Mouse (Mus musculus): ENCODE results near the gene Gna12. TPM values are rescaled to one million over a fixed set of nuclear protein-coding genes. Genes with fewer than 3 reads are reported as not detected.

The Gna12 gene
- total RNA-seq (2021) = 10 to 100 TPM; 26.6 to 35.0 TPM
- long read RNA-seq, experiment 1, transcript Gna12-201 (4 exons, 3,416 nt) = major isoform, 36 of 43 reads
- long read RNA-seq, experiment 1, partial matches to known transcripts = 2 of 43 reads
- long read RNA-seq, experiment 1, other reads (novel, unspliced or antisense) = 5 of 43 reads
- long read RNA-seq, experiment 2, transcript Gna12-201 (4 exons, 3,416 nt) = major isoform, 56 of 68 reads
- long read RNA-seq, experiment 2, partial matches to known transcripts = 2 of 68 reads
- long read RNA-seq, experiment 2, other reads (novel, unspliced or antisense) = 10 of 68 reads

DNA sequence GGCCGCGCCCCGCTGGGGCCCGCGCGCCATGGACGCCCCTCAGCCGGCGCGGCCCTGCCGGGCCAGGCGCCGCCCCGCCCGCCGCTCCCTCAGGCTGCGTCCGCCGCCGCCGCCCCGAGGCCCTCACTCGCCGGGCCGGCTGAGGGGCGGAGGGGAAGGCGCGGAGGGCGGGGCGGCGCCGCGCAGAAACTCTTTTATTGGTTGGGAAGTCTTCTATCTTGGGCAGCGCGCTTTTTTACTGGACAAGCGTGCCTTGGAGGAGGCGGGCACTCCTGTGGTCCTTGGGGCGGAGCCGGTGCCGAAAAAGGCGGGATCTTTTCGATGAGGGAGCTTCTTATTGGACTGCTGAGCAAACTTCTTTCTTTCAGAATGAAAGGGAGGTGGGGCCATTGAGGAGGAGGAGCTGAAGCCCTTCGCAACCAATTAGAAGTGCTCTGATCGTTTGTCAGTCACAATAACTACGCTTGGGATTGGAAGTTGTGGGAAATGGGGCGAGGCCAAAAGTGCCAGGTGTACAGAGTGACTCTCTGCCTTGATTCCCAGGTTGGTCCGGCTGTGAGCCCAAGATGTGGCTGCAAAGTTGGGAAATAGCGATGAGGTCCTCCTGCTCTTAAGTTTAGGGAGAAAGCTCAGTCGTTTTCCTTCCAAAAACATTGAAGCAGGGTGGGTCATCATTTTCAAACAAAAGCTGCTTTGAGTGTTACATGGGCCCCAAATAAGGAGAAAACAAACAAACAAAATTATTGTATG lies at the start of gene Gna12:
Gna12 (minus strand) TSS at position 118 of the 750 bp plus-strand sequence.
- intact Hi-C loops (cut with DNase I; ENCODE audit: low total_unique reads) = no loop called here

DNA sequence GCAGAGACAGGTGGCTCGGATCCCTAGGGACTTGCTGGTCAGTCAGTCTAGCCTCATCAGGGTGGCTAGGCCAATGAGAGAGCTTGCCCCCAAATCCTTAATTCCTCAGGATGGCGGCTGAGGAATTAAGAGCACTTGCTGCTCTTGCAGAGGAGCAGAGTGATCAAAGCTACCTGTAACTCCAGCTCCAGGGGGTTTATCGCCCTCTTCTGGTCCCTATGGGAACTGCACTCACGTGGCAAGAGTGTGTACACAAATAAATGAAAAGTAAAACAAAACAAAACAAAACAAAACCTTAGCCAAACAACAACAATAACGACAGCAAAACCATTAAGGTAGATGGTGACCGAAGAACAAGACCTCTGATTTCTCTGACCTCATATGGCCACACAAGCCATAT lies 48.4 kb upstream of the Gna12 start:
- intact Hi-C loops (cut with DNase I; ENCODE audit: low total_unique reads) = no loop called here
- DNase-seq = no peak

More for the DNA sequence above, at the start of gene Gna12:
- peak; percentile 98 for DNase-seq

DNA sequence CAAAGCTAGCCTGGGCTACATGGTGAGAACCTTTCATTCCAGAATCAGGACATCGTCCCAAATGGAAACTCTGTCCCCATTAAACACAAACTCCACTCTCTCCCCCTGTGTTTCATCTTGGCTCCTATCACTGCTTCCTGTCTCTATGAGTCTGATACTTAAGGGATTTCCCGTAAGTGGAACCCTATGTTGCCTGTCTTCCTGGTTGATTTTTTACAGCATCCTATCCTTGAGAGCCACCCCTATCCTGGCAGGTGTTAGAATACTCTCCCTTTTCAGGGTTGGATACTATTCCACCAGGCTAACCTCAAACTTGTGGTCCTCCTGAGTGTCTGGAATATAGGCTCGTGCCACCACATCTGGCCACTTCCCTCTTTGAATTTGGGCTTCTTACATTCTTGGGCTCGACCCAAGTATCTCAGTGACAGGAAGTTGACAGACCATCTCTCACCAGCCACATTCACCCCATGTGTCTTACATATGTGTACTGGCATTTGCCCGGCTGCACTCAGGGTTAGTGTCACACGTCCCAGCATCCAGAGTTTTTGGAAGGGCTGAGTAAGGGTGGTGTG lies 43.6 kb upstream of the Gna12 start:
- DNase-seq = no peak
- intact Hi-C loops (cut with DNase I; ENCODE audit: low total_unique reads) = no loop called here

DNA sequence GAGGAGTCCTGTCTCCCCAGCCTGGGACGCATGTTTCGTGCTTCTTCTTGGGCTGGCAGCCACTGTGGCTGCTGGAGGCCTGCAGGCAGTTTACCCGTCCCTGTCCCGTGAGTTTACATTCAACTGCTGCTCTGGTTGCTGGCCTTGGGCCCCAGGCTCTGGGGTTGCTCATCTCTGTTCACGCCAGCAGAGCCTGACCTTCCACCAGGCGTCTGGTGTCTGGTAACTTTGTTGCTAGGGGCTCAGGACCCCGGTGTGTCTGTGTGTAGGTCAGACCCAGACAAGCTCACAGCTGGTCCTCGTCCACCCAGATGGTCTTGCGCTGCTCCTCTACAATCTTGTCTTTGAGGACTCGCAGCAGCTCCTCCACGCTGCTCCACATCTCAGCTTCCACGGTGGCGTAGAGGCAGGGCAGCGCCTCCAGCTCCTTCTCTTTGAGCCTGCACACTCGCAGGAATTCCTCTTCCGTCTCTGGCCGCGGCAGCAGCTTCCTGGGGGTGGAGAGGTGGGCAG lies 42.9 kb upstream of the Gna12 start:
- intact Hi-C loops (cut with DNase I; ENCODE audit: low total_unique reads) = no loop called here
- DNase-seq = no peak

DNA sequence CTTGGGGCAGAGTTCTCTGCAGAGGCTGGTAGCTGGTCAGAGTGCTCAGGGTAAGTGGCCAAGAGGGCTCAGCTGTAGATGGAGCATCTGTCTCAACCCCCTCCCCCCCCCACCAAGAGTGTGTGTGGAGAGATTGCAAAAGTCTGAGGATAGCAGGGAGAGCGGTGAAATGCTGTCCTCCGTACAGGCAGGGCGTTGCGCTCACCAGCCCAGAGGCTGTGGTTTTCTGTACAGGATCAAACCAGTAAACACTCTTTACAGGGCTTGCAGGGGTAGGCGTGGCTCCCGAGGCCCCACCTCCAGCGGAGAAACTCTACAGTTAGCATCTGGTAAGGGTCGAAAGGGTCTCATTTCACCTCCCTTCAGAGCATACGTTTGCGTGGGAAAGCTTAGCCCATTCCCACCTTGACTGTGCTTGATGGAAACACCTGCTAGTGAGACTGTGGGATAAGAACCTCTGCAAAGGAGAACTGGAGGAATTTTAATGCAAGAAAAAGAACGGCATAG lies 42.4 kb upstream of the Gna12 start:
- intact Hi-C loops (cut with DNase I; ENCODE audit: low total_unique reads) = no loop called here
- no peak for DNase-seq

DNA sequence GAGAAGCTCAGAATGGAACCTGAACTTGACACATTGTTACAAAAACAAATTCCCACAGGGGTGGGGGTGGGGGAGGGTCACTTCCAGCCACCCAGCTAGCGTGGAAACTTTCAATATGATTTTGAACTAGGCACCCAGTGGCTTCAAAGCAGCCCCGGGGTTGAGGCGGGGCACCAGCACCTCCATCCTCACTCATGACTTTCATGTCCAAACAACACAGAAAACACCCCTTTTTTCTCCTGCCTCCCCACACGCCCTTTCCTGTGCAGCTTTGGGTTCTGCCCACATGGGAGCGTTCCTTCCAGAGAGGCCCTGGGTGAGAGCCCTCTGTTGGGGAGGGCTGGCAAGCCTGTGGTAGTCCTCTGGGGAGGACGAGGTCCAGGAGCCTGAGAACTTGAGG lies 41.0 kb upstream of the Gna12 start:
- DNase-seq = no peak
- intact Hi-C loops (cut with DNase I; ENCODE audit: low total_unique reads) = no loop called here

DNA sequence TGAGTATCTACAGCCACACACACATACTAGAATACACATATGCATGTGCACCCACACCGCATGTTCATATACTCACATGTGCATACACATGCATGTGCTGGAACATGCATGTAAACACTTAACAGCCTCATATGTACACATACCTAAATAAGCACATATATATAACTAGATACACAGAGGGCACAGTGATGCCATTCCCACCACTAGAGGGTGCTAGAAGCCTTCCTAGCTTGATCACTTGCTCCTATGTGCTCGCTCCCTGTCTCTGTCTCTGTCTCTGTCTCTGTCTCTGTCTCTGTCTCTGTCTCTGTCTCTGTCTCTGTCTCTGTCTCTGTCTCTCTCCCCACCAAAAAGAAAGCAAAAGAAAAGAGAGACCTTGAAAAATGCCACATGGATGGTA lies 38.8 kb upstream of the Gna12 start:
- intact Hi-C loops (cut with DNase I; ENCODE audit: low total_unique reads) = loop anchor here (10.0 kb wide), 1 partner anchor 206 kb away; no protein-coding TSS in a partner anchor
- DNase-seq = peak; percentile 35

DNA sequence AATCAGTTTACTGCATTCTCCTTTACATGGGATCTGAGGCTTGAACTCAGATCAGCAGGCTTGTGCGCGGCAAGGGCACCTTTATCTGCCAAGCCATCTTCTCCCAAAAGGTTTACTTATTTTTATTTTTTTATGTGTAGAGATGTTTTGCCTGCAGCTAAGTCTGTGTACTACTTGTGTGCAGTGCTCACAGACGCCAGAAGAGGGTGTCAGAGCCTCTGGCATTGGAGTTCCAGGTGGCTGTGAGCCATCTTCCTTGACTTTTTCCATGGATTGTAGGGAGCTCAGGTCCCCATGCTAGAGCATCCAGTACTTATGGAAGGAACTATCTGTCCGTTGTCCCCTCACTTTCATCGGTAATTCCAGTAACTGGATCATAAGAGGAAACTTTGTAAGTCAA lies 29.5 kb upstream of the Gna12 start:
- DNase-seq = no peak
- intact Hi-C loops (cut with DNase I; ENCODE audit: low total_unique reads) = loop anchor here (10.0 kb wide), 1 partner anchor 215 kb away; no protein-coding TSS in a partner anchor

DNA sequence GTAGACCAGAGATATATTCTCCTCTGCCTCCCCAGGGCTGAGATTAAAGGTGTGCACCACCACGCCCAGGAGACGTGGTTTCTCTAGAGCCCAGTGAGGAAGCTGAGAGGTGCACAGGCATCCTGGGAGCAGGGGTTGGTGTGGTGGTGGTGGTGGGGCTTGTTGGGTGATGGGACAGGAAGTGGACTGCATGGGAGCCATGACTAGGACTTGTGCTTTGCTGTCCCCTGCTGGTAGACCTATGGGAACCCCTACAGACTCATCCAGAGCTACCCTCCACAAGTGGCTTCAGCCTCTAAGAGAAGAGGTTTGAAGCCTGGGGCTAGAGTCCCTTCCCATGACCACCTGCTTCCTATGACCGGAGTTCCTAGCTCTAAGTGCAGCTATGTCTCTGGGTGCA lies 28.1 kb upstream of the Gna12 start:
- intact Hi-C loops (cut with DNase I; ENCODE audit: low total_unique reads) = no loop called here
- no peak for DNase-seq

DNA sequence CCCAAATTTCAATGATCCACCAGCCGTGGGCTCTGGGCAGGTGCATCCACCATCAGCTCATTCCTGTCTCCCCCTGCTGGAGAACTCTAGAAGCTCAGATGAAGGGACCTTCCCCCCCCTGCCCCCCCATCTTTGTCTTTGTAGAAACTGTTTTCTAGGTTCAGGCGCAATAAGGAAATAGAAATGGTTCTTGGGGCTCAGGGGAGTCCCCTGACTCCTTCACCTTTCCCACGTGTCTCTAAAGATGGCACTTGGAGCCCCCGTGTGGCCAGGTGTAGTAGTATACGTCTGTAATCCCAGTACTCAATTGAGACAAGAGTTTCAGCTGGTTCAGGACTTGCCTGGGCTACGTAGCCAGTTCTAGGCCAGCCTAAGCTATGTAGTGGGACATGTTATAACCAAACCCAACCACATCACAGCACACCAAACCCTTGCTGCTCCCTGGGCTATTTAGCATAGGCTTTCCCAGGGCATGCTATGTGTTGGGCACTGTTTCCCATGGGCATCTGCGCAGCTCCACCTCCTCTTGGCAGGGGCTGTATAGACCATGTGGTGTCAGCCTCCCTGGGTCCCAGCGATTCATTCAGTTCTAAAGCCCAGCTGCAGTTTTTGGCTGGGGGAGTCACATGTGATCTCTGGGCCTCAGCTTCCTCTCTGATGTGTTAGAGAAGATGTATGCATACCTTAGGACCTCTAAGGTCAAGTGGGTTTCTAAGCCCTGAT lies 27.4 kb upstream of the Gna12 start:
- no peak for DNase-seq

DNA sequence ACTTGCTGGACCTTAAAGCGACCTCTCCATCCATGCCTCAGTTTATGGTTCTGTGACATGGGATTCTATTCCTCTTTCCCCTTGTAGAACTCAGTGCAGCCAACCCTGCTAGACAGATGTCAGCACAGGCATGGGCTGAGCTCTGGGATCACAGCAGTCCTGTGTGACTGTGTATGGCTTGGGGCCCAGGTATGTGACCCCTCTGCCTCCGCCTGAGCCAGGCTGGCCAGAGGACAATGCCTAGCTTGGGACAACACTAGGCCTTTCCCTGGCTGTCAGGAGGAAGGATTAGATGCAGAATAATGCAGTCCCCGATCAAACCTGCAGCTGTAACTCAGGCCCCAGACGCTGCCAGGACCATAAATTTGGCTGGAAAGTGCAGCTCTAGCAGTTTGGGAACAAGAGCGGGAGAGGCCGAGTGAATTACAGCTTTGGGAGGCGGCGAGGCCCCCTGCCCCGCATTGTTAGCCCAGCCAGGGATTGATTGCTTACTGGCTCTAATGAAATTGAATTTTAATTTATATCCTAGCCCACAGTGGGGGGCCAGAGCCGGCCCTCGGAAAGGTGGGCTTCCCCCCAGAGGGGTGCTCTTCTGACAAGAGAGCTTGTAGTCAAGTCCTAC lies 25.8 kb upstream of the Gna12 start:
- DNase-seq = no peak
- intact Hi-C loops (cut with DNase I; ENCODE audit: low total_unique reads) = no loop called here

More for the DNA sequence above, 27.4 kb upstream of the Gna12 start:
- intact Hi-C loops (cut with DNase I; ENCODE audit: low total_unique reads) = no loop called here

DNA sequence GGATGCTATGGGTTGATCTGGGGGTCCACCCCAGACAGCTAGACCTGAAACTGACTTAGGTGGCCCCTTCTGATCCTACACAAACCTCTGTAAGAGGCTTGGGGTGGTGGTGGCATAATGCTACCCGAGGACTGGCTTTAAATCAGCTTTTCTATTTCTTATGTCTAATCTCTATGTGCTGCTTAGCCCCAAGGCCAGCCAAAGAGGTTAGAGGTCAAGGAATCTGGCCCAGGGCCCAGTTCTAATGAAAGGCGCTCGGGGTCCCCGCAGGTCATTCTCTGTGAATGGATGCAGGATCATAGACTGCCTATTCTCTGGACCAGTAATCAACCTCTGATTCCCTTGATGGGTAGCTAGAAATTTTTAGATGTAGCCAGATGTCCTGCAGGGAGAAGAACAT lies 24.5 kb upstream of the Gna12 start:
- intact Hi-C loops (cut with DNase I; ENCODE audit: low total_unique reads) = no loop called here
- DNase-seq = no peak

DNA sequence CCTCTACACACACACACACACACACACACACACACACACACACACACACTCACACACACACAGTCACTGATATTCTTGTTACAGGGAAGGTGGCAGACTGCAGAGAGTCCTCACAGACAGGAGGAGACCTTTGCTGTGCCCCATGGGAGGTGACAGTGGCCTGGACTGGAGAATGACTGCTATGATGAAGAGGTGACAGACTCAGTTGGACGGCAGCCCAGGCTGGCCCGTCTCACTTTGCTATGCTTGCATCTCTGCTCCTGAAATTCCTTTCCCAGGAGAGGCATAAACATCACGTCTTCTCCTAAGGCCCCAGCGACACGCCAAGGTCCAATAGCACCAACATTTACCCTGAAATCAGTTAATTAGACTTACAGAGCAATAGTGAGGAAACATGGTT lies 23.5 kb upstream of the Gna12 start:
- no peak for DNase-seq
- intact Hi-C loops (cut with DNase I; ENCODE audit: low total_unique reads) = no loop called here

DNA sequence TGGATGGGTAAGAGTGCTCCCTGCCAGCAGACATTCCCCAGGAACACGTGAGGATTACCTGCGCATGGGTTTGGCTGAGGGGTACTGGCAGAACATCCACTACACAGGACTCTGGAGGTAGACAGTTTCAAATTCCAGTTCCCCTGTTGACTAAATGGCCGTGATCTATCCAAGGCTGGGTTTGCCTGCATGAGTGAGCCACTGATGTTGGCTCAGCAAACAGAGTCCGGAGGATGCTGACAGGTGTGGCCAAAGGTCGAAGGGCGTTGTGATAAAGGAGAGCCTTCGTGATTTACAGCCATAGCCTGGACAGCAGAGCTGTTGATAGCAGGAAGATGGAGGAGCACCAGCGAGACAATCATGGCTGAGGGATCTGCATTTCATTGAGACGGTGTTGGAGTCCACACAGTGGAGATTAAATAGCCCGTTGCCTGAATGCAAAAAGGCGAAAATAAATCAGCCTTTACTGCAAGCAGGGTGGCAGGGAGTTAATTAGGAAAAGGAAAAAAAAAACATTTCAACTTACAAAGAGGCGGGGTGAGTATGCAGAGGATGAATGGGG lies 22.3 kb upstream of the Gna12 start:
- intact Hi-C loops (cut with DNase I; ENCODE audit: low total_unique reads) = no loop called here
- DNase-seq = no peak

DNA sequence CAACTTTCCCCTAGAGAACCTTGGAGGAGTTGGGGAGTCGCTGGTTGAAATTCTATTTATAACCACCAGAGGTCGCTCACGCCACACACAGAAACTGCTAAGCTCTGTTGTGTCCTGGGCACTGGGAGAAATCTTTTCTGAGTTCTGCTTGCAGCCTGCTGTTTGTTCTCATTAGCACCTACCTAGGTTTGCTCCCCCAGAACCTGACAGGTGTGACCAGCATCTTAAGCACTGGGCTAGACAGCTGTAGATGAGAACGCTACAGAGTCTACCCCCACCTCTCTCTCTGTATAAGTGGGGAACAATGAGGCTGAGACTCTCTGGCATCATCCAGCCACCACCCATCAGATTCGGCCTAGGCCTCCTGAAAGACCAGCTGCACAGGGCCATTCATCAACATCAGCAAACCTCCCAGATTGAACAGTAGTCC lies 17.1 kb upstream of the Gna12 start:
- intact Hi-C loops (cut with DNase I; ENCODE audit: low total_unique reads) = no loop called here
- no peak for DNase-seq

DNA sequence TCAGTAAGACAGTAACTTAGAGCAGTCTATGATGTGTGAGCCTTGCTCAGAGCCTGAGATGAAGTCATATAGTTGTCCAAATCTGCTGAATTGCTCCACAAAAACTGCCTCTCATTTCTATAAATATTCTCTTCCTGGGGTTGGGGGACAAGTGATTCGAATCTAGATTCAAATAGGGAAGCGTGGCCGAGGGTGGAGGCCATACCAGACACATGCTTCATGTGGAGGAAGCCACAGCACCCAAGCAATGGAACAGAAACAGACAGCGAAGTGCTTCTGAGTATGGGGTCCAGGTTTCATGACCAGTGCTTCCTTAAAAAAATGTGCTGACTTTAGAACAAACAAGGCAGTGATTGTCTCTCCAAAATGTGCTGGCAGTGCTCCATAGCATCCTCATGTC lies 11.7 kb upstream of the Gna12 start:
- intact Hi-C loops (cut with DNase I; ENCODE audit: low total_unique reads) = no loop called here
- no peak for DNase-seq

DNA sequence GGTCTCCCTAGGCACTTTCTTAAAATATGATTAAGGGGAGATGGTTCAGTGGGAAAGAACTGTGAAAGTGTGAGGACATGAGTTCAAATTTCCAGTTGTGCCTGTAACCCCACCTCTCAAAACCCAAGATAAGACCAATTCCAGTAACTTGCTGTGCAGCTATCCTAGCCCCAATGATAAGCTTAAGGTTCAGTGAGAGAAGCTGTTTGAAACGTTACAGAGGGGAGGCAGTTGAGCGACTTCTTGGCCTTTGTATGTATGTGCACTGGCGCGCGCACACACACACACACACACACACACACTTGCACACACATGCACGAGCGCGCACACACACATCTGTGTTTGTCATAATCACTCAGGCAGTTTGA lies 817 bp upstream of the Gna12 start:
- DNase-seq = no peak
- intact Hi-C loops (cut with DNase I; ENCODE audit: low total_unique reads) = no loop called here

DNA sequence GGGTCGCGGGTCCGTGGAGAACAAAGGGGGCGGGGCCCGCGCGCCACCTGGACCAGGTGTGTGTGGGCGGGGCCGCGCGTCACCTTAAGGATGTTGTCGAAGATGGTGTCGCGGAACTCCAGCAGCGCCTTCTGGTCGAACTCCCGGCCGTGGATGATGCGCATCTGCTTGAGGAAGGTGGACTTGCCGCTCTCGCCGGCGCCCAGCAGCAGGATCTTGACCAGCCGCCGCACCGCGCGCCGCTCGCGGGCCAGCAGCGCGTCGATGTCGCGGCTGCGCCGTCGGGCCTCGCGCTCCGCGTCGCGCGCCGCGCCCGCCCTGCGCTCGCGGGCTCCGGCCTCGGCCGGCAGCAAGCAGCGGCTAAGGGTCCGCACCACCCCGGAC lies 328 bp downstream of the Gna12 start:
- intact Hi-C loops (cut with DNase I; ENCODE audit: low total_unique reads) = no loop called here
- peak; percentile 34 for DNase-seq

Measured in gastrocnemius, postnatal 14 days (tissue).